Mouse (Mus musculus) gastrocnemius, postnatal 25 days (tissue): ENCODE data around the gene Far1. TPM values are rescaled to one million over a fixed set of nuclear protein-coding genes. Genes with fewer than 3 reads are reported as not detected.
A peak's percentile ranks its signal among the peaks of the same experiment; 100 is the strongest.

Experiments
- DNase-seq: peaks from one replicate; pipeline ENCODE4 v3.0.0; 2022
- long read RNA-seq, 2 experiments: library from polyadenylated mRNA; stranded (forward); transcript quantifications; one replicate each; pipeline ENCODE4 v2.0.0; 2021
- total RNA-seq, 2 experiments: library from RNA; stranded (reverse); gene quantifications; 1 replicate in 1 of 2; 2 replicates in 1 of 2; pipeline ENCODE4 v1.2.3; 2021

The Far1 gene
- total RNA-seq, result 10 to 100 TPM; 13.3 to 13.5 TPM
- long read RNA-seq, experiment 1, partial matches to known transcripts, result 0 of 2 reads
- long read RNA-seq, experiment 1, other reads (novel, unspliced or antisense), result 2 of 2 reads
- long read RNA-seq, experiment 2, full-length matches to known transcripts, result 1 of 2 reads
- long read RNA-seq, experiment 2, partial matches to known transcripts, result 0 of 2 reads
- long read RNA-seq, experiment 2, other reads (novel, unspliced or antisense), result 1 of 2 reads

DNA sequence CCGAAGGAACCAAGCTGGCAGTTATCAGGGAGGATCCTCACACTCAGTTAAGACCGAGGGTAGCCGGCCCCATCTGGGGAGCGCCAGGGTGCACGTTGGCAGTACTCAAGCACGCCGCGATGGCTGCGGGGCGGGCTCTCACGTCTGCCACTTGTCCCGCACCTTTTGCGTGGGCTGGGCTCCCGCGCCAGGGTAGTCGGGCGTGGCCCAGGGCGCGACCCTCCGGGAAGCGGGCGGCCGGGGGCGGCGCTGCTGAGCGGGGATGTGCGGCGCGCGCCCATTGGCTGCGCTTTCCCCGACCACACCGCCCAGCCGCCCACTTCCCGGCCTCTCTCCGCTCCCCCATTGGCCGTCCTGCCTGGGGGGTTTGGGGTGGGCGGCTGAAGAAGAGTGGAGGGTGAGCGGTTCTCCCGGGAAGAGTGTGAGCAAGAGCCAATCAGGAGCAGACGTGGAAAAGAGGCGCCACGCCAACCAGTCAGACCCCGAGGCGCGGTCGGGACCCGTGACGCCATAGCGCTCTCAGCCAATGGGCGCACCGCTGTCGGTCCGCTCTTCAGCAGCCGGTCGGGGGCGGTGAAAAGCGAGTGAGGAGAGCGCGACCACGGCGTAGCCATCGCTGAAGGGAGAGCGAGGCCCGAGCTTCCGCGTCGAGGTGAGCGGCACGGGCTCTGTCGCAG is at the start of gene Far1:
TSS of gene Far1 (plus strand) at position 549 of the 677 bp plus-strand sequence.
- DNase-seq, result peak; percentile 99

DNA sequence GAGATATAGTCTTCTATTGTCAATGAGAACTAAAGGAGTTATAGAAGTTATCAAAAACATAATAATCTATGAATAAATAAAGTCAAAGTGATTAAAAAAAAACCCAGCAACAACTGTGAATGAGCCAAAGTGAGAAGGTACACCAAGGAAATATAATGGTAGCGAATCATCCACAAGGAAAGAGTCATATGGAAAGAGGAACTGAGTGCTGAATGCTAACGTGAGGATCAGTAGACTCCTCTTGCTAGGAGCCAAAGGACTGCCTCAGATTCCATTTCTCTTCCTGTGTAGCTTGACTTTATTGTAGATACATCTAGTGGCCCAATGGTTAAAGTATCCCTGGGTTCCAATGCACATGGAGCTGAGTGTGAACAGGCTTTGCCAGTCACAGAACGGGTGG is 45.3 kb upstream of the Far1 start:
- DNase-seq, result no peak

DNA sequence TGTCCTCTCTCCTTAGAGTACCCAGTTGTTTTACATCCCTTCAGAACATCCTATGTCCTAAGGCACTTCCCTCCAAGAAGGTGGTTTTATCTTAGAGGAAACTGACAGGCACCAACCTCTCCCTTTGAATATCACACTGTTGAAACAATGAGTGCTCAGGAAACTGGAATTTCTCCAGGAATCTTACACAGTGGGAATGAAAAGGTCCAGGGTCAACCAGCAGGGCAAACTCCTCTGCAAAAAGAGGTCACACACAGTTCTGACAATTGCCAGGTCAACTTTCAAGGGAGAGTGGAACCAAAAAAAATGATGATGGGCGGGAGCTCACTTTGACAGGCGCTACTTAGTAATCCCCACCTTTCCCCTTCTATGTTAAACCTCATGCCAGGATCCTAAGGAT is 43.0 kb upstream of the Far1 start:
- DNase-seq, result no peak

DNA sequence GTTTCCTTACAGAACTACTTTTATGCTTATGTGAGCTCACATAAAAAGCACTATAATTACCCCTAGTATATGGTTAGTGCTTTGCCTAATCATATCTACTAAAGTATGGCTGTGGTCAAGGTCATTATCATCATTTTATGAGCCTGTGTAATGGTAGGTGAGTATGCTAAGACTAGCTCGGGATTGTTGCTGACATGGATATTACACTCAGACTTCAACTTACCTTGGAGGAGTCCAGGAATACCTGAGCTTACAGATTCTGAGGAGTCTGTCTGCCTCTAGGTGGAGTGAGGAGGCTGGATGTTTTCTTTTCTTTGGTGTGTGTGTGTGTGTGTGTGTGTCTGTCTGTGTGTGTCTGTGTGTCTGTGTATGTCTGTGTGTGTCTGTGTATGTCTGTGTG is 42.0 kb upstream of the Far1 start:
- no peak for DNase-seq

DNA sequence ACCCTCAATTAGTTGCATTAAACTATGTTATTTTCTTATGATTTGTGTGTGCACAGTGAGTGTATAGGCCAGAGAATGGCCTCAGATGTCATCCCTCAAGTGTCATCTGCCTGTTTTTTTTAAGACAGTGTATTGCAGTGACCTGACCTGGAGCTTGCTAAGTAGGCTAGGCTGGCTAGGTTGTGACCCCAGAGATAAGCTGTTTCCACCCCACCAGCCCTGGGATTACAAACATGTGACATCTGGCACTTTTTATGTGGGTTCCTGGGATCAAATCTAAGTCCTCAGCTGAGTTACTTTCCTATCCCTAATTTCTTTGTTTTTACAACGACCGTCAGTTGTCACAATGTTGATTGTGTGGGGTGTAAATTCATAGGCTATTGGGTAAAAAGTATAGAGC is 17.8 kb upstream of the Far1 start:
- no peak for DNase-seq

DNA sequence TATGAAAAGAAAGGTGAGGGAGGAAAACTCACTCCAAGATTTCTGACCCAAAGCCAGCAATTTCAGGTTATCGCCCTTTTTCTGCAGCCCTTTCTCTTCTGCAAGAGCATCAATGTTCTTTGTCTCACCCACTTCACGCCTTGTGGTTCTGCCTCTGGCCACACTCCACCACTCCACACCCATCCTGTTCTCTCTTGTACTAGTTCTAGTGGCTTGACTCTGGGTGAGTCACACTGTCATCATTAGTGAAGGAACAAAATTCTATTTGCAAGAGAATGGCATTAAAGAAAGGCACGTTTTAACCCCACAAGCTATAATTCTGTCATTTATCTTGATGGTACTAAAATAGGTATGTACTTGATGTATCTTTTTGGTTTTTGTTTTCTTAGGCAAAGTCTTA is 15.2 kb upstream of the Far1 start:
- no peak for DNase-seq

DNA sequence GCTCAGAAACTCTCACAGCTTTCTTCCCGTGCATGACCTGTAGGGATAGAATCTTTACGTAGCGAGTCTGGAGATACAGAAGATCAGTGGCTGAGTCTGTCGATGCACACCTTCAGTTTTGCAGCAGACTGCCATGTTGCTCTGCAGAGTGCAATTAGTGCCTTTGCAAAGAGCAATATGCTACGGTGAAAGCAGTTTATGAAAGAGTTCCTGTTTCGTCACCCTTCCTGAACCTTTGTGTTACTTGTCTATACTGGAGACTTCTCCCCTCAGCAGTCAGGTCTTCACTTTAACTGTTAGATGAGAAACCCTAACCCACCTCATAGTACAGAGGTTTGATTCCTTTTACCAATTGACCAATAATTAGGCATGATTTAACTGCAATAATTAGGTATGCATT is 13.8 kb upstream of the Far1 start:
- no peak for DNase-seq

DNA sequence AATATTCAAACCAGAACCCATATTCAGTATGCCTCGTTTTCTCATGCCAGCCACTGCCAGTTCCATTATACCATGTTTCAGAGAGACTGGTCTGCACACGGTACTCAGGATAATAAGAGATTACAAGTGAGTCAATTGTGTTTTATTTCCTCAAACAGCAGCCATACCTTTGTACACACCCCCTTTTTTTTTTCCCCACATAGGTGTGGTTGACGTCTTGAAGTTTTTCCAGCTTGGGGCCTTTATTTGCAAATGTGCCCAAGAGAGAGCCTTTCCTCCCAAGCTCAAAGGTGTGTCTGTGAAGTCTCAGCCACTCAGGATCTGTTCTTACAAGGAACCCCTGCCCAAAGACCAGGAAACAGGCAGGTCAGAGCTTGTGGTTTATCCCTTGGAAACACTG is 11.2 kb upstream of the Far1 start:
- DNase-seq, result no peak

DNA sequence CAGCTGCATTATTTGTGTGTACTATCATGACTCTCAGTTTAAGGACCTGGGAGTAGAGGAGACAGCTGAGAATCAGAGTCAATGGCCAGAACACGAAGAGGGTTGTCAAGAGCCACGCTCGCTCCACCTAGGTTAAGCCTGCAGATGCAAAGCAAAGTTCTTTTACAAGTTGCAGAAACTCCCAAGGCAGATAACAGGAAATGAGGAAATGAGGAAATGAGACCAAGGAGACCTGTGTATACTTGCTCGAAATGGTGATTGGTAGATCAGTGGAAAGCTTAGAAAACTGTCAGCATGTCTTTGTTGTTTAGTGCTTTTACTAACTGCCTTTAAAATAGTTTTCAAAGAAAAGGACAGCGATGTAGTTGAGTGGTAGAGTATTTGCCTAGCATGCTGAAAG is 8.6 kb upstream of the Far1 start:
- no peak for DNase-seq

DNA sequence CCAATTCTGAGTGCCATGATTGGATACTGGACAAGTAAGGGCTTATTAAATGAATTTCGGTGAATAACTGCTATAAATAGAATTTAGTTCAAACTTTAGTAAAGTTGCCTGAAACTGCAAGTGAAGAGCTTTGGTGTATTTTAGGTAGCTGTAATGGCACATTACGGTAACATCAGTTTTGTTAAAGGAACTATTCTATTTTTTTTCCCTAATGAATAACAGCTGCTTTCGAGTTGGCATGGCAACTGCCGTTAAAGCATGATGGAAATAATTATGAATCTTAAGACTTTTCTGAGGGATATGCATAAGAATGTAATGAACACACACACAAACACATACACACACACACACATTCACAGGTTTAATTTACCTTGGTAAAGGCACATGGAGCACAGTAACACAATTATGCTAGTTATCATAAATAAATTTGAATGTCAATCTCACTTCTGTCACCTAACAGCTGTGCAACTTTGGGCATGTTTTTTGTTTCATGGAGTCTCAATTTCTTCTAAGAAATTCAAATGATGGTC is 8.1 kb upstream of the Far1 start:
- no peak for DNase-seq

DNA sequence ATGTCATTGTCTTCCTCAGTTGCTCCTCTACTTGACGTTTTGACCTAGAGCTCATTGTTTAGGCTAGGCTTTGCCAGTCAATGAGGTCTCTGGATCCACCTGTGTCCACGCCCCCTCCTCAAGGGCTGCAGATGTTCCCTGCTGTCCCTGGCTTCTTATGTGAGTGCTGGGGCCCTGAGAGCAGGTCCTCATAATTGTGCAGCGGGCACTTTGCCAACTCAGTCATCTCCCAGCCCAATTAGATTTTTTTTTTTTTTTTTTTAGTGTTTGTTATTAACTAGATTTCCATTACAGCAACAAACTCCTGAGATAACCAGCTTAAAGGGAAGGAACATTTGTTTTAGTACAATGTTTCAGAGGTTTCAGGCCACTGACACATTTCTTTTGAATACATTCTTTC is 5.8 kb upstream of the Far1 start:
- no peak for DNase-seq

DNA sequence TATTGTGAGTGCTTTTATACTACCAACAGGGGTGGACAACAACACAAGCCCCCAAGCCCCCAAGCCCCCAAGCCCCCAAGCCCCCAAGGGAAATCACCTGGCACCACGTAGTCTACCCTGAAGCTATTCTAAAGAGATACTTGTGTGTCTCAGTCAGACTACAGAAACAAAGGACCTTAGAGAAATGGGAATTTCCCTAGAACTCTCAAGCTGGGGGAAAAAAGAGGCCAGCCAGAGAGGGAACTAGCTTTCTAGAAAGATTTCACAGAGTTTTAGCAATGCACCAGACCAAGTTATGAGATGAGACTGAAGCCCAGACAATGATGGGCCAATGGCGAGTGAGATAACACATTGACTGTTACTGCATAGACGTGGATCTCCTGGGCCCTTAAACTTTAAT is 2.2 kb upstream of the Far1 start:
- DNase-seq, result no peak

DNA sequence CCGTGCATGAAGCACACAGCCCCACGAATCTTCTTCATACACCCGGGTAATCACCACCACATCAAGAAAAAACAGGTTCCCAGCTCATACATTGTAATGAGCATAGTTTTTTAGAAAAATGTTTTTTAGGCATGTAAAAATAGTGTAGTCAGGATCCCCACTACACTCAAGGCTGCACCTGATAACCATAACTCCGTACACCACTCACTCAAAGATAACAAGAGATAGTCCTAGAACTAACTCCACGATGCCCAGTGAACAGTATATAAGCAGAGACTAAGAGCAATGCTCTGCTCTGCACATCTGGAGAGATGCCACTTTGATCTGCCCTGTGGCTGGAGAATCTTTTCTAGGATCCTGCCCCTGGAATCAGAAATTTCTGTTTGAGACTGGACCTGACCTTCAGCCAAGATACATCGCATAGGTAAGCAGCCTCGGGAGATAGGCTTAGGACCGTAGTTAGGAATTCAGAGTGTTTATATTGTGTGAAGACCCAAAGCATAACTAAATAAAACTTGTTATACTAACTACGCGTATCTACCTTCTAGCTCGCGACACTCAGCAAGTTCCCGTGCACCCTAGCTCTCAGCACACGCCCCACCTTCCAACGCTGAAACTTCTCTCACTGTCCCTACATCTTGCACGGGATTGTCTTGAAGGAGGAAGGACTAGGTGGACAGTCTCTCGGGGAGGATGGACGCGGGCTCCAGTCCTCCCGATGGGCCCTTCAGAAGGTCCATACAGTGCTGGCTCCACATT is 928 bp upstream of the Far1 start:
- no peak for DNase-seq

DNA sequence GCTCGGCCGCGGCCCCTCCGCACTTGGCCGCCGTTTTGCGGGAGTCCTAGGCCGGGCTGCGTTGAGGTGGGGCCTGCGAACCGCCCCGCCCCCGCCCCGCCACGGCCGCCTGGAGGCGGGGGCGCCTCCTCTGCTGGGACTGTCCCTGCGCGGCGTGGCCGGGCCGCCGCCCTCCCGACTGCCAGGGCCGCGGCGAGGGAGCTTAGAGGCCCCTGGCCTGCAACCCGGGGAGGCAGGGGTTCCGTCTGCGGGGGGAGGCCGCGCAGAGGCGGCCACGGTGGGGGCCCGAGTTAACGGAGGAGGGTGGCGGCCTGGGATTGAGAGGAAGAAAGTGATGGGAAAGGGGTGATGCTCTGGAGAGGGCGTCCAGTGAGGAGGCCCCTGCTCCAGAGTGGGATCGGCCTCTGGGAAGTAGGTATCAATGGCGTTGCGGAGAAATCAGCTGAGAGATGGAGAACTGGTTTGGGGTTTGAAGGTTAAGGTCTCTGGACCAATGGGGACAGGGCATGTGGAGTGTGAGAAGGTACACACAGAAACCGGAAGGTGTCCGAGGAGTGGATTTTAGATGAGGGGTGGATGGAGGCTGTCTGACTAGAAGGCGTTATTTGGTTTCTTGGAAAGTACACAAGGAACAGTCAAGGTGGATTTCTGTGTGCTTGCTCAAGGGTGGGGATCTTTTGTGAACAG is 472 bp downstream of the Far1 start:
- no peak for DNase-seq

DNA sequence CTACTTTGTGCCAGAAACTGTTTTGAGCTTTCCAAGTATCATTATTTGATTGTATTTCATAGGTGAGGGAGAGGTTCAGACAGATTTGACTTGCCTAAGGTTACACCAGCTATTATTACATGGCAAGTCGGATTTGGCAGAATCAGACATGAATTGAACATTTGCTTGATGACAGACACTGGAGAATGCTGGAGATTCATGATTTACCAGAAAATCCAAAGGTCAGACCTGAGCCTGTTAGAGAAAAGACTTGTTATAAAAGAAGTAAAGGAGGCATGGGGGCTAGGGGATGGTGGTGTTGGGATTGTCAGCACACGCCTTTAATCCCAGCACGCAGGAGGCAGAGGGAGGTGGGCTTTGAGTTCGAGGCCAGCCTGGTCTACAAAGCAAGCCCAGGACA is 2.2 kb downstream of the Far1 start:
- DNase-seq, result no peak

DNA sequence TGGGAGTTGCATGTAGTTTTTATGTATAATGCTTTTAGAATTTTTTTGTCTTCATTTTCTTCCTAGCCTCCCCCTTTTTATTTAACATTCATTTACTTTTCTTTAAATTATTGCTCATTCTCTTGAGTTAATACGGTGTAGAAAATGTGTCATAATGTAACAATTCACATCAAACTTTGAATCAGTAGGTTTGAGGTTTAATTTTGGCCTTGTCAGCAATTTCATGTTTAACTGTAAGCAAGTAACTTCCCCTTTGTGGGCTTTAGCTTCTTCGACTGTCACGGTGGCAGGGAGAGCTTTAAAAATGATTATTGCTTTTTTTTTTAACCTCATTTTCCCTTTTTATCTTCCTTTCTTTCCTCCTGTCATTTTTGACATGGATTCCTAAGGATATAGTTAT is 4.8 kb downstream of the Far1 start:
- DNase-seq, result no peak

DNA sequence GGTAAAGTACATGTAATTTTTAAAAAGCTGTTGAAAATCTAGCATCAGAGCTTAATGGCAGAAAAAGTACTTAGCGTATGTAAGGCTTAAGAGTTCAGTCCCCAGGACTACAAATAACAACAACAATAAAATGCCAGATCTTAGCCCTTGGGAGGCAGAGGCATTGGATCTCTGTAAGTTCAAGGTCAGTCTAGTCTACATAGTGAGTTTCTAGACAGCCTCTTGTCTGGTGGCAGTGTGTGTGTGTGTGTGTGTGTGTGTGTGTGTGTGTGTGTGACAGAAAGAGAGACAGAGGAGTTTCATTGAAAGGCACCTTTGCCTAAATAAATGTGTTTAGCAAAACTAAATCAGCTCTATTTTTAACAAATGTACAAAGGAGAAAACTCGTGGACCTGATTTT is 5.3 kb downstream of the Far1 start:
- DNase-seq, result no peak

DNA sequence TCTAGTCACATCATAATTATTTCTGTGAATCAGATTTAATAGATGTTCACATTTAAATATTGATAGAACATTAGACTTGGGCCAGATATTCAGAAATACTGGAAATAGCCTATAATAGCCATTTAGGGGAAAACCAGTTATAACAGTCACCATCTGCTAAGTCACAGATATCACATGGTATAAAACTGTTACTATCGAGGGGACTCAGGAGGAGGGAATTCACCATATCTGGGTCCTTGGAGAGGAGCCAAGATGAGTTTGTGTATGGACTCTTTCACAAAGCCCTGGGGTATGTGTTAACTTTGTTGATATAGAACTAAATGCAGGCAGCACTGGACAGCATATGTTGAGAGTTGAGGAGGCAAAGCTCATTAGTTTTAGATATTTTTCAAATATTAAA is 29.5 kb downstream of the Far1 start:
- no peak for DNase-seq

DNA sequence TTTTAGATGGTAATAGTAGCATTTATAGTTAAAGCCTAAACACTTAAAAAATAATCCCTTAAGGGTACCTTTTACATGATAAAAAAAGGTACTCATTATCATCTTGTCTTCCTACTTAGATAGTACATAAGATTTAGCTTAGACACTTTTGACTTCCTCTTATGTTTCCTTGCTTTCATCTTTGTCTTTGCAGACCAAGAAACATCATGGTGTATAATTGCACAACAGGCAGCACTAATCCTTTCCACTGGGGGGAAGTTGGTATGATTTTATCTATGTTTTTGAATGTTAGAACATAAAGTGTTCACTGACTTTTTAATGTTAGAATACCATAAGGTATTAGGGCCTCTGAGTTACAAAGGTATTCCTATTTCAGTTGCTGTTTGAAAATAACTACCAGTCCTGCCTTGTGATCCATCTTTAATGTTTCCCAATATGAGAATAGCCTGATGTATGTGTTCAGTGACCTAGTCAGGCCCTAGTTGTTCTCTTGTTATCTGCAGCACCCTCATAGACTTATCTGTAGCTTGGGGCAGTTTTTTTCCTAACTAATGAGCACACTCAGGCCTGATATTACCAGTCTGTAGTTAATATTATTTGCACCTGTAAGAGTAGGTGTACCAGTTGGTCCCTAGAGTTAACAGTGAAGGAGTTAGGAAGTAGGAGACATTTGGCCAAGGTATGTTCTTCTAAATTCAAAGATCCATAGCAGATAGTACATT is 38.3 kb downstream of the Far1 start:
- DNase-seq, result no peak

DNA sequence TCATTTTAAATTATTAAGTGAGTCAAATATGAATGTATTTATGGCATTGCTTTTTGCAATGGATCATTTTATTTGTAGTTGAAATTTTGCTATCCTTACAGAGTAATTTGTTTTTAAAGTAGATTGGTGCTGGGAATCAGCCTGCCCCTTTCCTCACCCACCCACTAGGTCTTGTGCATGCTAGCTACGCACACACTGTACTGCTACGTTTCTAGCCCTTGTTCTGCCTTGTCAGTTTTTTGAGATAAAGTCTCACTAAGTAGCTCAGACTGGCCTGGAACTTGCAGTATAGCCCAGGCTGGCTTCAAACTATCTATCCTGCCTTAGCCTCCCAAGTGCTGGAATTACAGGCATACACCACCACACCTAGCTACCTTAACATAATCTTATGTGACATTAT is 38.9 kb downstream of the Far1 start:
- no peak for DNase-seq

DNA sequence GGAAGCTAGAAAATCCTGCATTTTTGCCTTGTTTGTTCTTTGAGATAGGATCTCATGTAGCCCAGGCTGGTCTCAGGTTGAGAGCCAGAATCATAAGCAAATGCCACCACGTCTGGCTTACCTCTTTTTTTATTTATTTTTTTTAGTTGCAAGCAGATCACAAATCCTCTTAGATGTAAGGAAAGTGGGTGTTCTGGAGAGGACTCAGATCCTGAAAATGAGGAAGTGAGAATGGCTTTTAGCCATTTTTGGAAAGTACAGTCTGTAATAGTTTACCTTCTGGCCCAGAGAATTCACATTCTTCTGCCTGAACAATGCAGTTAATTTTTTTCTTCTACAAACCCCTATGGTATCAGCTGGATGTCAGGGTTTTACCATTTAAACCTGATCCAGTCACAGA is 42.5 kb downstream of the Far1 start:
- no peak for DNase-seq

DNA sequence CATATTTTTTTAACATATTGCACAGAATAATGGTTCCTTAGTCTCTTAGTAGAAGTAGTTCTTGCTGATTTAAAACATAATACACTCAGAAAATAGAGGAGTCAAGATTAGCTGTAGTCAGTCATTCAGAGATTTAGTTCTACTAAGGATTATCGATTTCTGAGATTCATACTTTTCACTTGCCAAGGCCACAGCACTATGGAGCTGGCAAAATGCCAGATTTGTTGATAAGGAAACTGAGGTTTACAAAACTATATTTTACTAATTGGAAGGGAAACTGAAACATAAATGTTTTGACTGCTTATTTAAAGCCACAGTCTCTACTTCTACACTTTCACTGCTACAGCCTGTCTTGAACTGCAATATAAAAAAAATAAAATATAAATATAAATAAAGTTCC is 53.3 kb downstream of the Far1 start:
- no peak for DNase-seq
